Mouse (Mus musculus) lung, postnatal 0 days (tissue): ENCODE results near the gene Ppp3ca. TPM values are rescaled to one million over a fixed set of nuclear protein-coding genes. Genes with fewer than 3 reads are reported as not detected.

Experiments
- ATAC-seq: fragments of 200-750 bp; cut with Nextera tagmentation; 2 replicates; pipeline ENCODE4 v1.8.0; 2017; ENCODE audit warnings: moderate library complexity
- DNase-seq: peaks from one replicate; pipeline ENCODE4 v3.0.0-alpha.2; 2016; ENCODE audit warnings: low spot score
- H3K27ac ChIP-seq: fragments of 300-500 bp; sonication (generic); 2 replicates; pipeline ENCODE4 v1.5.1; 2014; ENCODE audit warnings: antibody characterized with exemption, mild to moderate bottlenecking, low read length, mixed read lengths
- H3K27me3 ChIP-seq: fragments of 300-500 bp; sonication (generic); replicated peaks from 2 replicates; pipeline ENCODE4 v1.6.1; 2014; ENCODE audit warnings: low read length, mixed read lengths; ENCODE audit not compliant: insufficient read depth
- H3K36me3 ChIP-seq: fragments of 300-500 bp; sonication (generic); 2 replicates; pipeline ENCODE4 v1.6.1; 2014; ENCODE audit warnings: low read length, mixed read lengths; ENCODE audit not compliant: insufficient read depth
- H3K4me1 ChIP-seq: fragments of 300-500 bp; sonication (generic); 2 replicates; pipeline ENCODE4 v1.6.1; 2014; ENCODE audit warnings: antibody characterized with exemption, low read depth, low read length, mixed read lengths; ENCODE audit not compliant: insufficient read depth
- H3K4me2 ChIP-seq: fragments of 300-500 bp; sonication (generic); replicated peaks from 2 replicates; pipeline ENCODE4 v1.6.1; 2014; ENCODE audit warnings: low read depth, mild to moderate bottlenecking, low read length, moderate library complexity, mixed read lengths
- H3K4me3 ChIP-seq: fragments of 300-500 bp; sonication (generic); 2 replicates; pipeline ENCODE4 v1.5.1; 2014; ENCODE audit warnings: low read depth, low read length
- H3K9ac ChIP-seq: fragments of 300-500 bp; sonication (generic); replicated peaks from 2 replicates; pipeline ENCODE4 v1.6.1; 2014; ENCODE audit warnings: low read depth, mild to moderate bottlenecking
- H3K9me3 ChIP-seq: fragments of 300-500 bp; sonication (generic); 2 replicates; pipeline ENCODE4 v1.6.1; 2016; ENCODE audit warnings: low read length, mixed read lengths
- CTCF ChIP-seq: IDR thresholded peaks from 2 replicates; pipeline ENCODE4 v1.5.1; 2016; ENCODE audit warnings: antibody characterized with exemption, mild to moderate bottlenecking
- EP300 ChIP-seq: IDR thresholded peaks from 2 replicates; pipeline ENCODE4 v1.6.1; 2016; ENCODE audit warnings: antibody characterized with exemption, mild to moderate bottlenecking, control low read depth
- WGBS: fragments of 180-500 bp; shearing (Covaris S2); extraction: QIAGEN DNeasy Blood & Tissue Kit; methylation state at CpG from one replicate; pipeline ENCODE4 v1.1.7; 2014; 5-methylcytosine and 5-hydroxymethylcytosine counted together
- polyA plus RNA-seq: library from polyadenylated mRNA; unstranded; fragments of >200 nt; fragmentation: Nextera tagmentation; extraction: Ambion mirVana; gene quantifications from 2 replicates; pipeline ENCODE4 v1.2.1, GENCODE M21; 2015

The Ppp3ca gene
- polyA plus RNA-seq, 1 experiment from 2014 or later: 105 TPM

GRCm38 (mm10) chr3:136900986-136901385, 231.1 kb downstream of the Ppp3ca start:
- H3K9me3 ChIP-seq: no peaks in the 10 kb centered on the region
- H3K27ac ChIP-seq: no peak overlapping the region
- ATAC-seq (no peak), DNase-seq (no peak)
- TF ChIP-seq CTCF: no peak
- TF ChIP-seq EP300: no peak
- H3K36me3 ChIP-seq: peaks cover 19% of the 10 kb centered on the region; the same call in 1 of the 2 replicates
- H3K27me3 ChIP-seq: no peaks in the 10 kb centered on the region
- no peak overlapping the region for H3K4me2 ChIP-seq
- no peaks in the 10 kb centered on the region for H3K4me1 ChIP-seq
- H3K9ac ChIP-seq: no peak overlapping the region
- no peak overlapping the region for H3K4me3 ChIP-seq
- 90% methylated on average over 6 of the region's 6 CpGs for WGBS

- TF ChIP-seq CTCF: no peak
- TF ChIP-seq EP300: no peak
- no peaks in the 10 kb centered on the region for H3K27me3 ChIP-seq
- 96% methylated on average over 18 of the region's 18 CpGs for WGBS
Observed at GRCm38 (mm10) chr3:136902776-136903175, 232.9 kb downstream of the Ppp3ca start.

GRCm38 (mm10) chr3:136905577-136905976, 235.7 kb downstream of the Ppp3ca start:
- Histone ChIP-seq H3K4me1 (no peaks in the 10 kb centered on the region), H3K27me3 (no peaks in the 10 kb centered on the region), H3K36me3 (peaks cover 14% of the 10 kb centered on the region; the same call in 1 of the 2 replicates), H3K4me2 (no peak overlapping the region), H3K9ac (no peak overlapping the region), H3K27ac (no peak overlapping the region), H3K9me3 (no peaks in the 10 kb centered on the region), H3K4me3 (no peak overlapping the region)
- TF ChIP-seq EP300 (no peak), CTCF (peak; percentile 80)
- DNase-seq (peak; percentile 45), ATAC-seq (no peak)
- 70% methylated on average over 1 of the region's 1 CpGs for WGBS

More at GRCm38 (mm10) chr3:136902776-136903175, 232.9 kb downstream of the Ppp3ca start:
- no peak overlapping the region for H3K9ac ChIP-seq
- DNase-seq (no peak), ATAC-seq (no peak)
- H3K4me2 ChIP-seq: no peak overlapping the region
- no peak overlapping the region for H3K27ac ChIP-seq
- H3K4me3 ChIP-seq: no peak overlapping the region
- H3K36me3 ChIP-seq: peaks cover 19% of the 10 kb centered on the region; the same call in 1 of the 2 replicates
- no peaks in the 10 kb centered on the region for H3K4me1 ChIP-seq
- no peaks in the 10 kb centered on the region for H3K9me3 ChIP-seq

GRCm38 (mm10) chr3:136909534-136909933, 239.6 kb downstream of the Ppp3ca start:
- TF ChIP-seq EP300 (no peak), CTCF (no peak)
- no peaks in the 10 kb centered on the region for H3K27me3 ChIP-seq
- H3K9ac ChIP-seq: no peak overlapping the region
- DNase-seq: no peak
- H3K4me1 ChIP-seq: no peaks in the 10 kb centered on the region
- ATAC-seq: no peak
- H3K4me3 ChIP-seq: no peak overlapping the region
- WGBS: 53% methylated on average over 3 of the region's 3 CpGs
- no peak overlapping the region for H3K27ac ChIP-seq
- no peak overlapping the region for H3K4me2 ChIP-seq
- peaks cover 6% of the 10 kb centered on the region; the same call in 1 of the 2 replicates for H3K36me3 ChIP-seq
- H3K9me3 ChIP-seq: no peaks in the 10 kb centered on the region

GRCm38 (mm10) chr3:136911276-136911675, 241.4 kb downstream of the Ppp3ca start:
- no peak overlapping the region for H3K27ac ChIP-seq
- no peak overlapping the region for H3K4me3 ChIP-seq
- peaks cover 6% of the 10 kb centered on the region; the same call in 1 of the 2 replicates for H3K36me3 ChIP-seq
- H3K9me3 ChIP-seq: no peaks in the 10 kb centered on the region
- H3K27me3 ChIP-seq: no peaks in the 10 kb centered on the region
- DNase-seq: no peak
- H3K9ac ChIP-seq: no peak overlapping the region
- H3K4me2 ChIP-seq: no peak overlapping the region
- H3K4me1 ChIP-seq: no peaks in the 10 kb centered on the region
- TF ChIP-seq CTCF: no peak
- no peak for TF ChIP-seq EP300
- WGBS: 73% methylated on average over 8 of the region's 8 CpGs
- ATAC-seq: no peak

GRCm38 (mm10) chr3:136917080-136917479, 247.2 kb downstream of the Ppp3ca start:
- H3K9ac ChIP-seq: no peak overlapping the region
- no peak for ATAC-seq

GRCm38 (mm10) chr3:136933071-136933470, 263.1 kb downstream of the Ppp3ca start:
- no peak for ATAC-seq
- no peak overlapping the region for H3K27ac ChIP-seq

More at GRCm38 (mm10) chr3:136917080-136917479, 247.2 kb downstream of the Ppp3ca start:
- H3K27ac ChIP-seq: no peak overlapping the region
- no peak for DNase-seq
- no peak overlapping the region for H3K4me2 ChIP-seq
- peaks cover 7% of the 10 kb centered on the region; the same call in 1 of the 2 replicates for H3K36me3 ChIP-seq
- no peak overlapping the region for H3K4me3 ChIP-seq
- H3K4me1 ChIP-seq: no peaks in the 10 kb centered on the region
- WGBS: 86% methylated on average over 7 of the region's 7 CpGs
- H3K9me3 ChIP-seq: no peaks in the 10 kb centered on the region
- TF ChIP-seq CTCF (no peak), EP300 (no peak)
- H3K27me3 ChIP-seq: no peaks in the 10 kb centered on the region

More at GRCm38 (mm10) chr3:136933071-136933470, 263.1 kb downstream of the Ppp3ca start:
- H3K4me3 ChIP-seq: no peak overlapping the region
- no peak for DNase-seq
- H3K36me3 ChIP-seq: peaks cover 8% of the 10 kb centered on the region
- H3K4me2 ChIP-seq: no peak overlapping the region
- H3K9ac ChIP-seq: no peak overlapping the region
- H3K27me3 ChIP-seq: no peaks in the 10 kb centered on the region
- no peaks in the 10 kb centered on the region for H3K4me1 ChIP-seq
- TF ChIP-seq CTCF (no peak), EP300 (no peak)
- no peaks in the 10 kb centered on the region for H3K9me3 ChIP-seq
